Mouse (Mus musculus): Measurements from ENCODE around the gene Vamp4. TPM values are rescaled to one million over a fixed set of nuclear protein-coding genes. Genes with fewer than 3 reads are reported as not detected.

Gene Vamp4
- 35.1 and 35.6 TPM in 2 replicates for polyA plus RNA-seq (2014; fragmentation: Nextera tagmentation; extraction: Ambion mirVana)

DNA sequence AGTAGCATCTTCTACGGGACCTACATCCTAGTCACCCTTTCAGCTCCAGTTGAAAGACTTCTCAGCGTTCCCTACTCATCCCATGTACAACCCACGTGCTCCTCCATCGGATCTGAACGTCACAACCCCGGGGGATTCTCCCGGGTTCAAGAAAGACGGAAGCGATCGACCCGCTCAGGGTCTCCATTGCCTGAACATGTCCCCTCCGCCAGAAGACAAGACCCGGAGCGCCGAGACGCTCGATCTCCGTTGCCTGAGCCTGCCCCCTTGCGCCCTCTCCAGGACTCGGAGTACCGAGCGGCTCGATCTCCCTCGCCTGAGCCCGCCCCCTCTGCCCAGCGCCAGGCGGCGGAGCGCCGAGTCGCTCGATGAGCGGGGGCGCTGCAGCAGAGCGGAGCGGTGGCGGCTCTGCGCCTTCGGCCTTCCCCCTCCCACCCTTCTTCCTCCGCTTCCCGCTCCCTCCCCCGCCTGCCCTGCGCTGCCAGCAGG lies at the start of gene Vamp4:
Vamp4 (plus strand) TSS at position 256 of the 489 bp plus-strand sequence.
- Histone ChIP-seq H3K9me3 (ENCODE audit: control insufficient read depth, low read length) (peaks cover 3% of the 10 kb centered on the region; the same call in 1 of the 2 replicates), H3K9ac (ENCODE audit: low read depth, low read length) (peak within 1 kb of the TSS; percentile 84), H3K27me3 (replicated peaks; ENCODE audit: control insufficient read depth, insufficient read depth, low read length) (no peaks in the 10 kb centered on the region), H3K4me2 (peak within 1 kb of the TSS; percentile 83), H3K4me3 (ENCODE audit: low read depth, low read length) (peak within 1 kb of the TSS; percentile 90), H3K27ac (ENCODE audit: low read depth, low read length) (peak within 1 kb of the TSS; percentile 68), H3K4me1 (replicated peaks; ENCODE audit: control insufficient read depth, insufficient read depth, low read length) (no peaks in the 10 kb centered on the region; the same call in 1 of the 2 replicates), H3K36me3 (ENCODE audit: control insufficient read depth, insufficient read depth, low read length) (peaks cover 11% of the 10 kb centered on the region)
- ATAC-seq (replicated peaks; ENCODE audit: low FRiP score) = peak; percentile 99
- peak; percentile 95 for DNase-seq (ENCODE audit: low spot score)
- 1% methylated on average over 37 of the region's 43 CpGs for WGBS

DNA sequence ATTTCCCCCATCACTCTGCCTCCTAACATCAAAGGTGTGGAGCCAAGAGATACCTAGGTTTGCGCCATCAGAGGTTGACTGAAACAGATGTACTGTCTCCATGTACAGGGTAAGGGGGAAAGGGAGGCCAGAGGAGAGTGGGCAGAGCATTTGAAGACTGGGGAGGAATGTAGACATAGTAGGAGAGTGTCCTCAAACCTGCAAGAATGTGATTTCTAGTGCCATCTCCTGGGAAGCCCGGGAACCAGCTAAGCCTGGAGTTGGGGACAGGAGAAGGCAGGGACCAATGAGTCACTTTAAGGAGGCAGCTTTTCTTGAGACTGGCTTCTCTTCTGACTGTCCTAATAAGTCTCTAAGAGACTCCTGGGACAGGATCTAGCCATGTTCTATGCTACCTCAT lies 40.7 kb upstream of the Vamp4 start:
- no peak overlapping the region for H3K4me2 ChIP-seq
- H3K27me3 ChIP-seq (replicated peaks; ENCODE audit: control insufficient read depth, insufficient read depth, low read length) = no peaks in the 10 kb centered on the region
- no peak for ATAC-seq (replicated peaks; ENCODE audit: low FRiP score)
- DNase-seq (ENCODE audit: low spot score) = no peak
- no peaks in the 10 kb centered on the region for H3K9me3 ChIP-seq (ENCODE audit: control insufficient read depth, low read length)
- peaks cover 13% of the 10 kb centered on the region; the same call in 1 of the 2 replicates for H3K36me3 ChIP-seq (ENCODE audit: control insufficient read depth, insufficient read depth, low read length)
- WGBS = 60% methylated on average over 2 of the region's 2 CpGs
- no peak overlapping the region for H3K27ac ChIP-seq (ENCODE audit: low read depth, low read length)
- no peaks in the 10 kb centered on the region for H3K4me1 ChIP-seq (replicated peaks; ENCODE audit: control insufficient read depth, insufficient read depth, low read length)
- H3K9ac ChIP-seq (ENCODE audit: low read depth, low read length) = no peak overlapping the region
- H3K4me3 ChIP-seq (ENCODE audit: low read depth, low read length) = no peak overlapping the region

DNA sequence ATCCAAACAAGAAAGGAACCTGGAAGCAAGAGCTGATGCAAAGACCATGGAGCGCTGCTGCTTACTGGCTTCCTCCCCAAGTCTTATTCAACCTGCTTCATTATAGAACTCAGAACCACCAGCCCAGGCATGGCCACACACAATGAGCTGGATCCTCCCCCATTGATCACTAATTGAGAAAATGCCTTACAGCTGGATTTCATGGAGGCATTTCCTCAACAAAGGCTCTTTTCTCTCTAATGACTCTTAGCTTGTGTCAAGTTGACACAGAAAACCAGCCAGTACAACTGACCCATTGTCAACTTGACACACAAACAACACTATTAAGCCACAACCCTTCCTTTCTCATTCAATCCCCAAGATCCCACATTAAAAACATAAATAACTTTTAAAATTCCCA lies 39.6 kb upstream of the Vamp4 start:
- no peaks in the 10 kb centered on the region for H3K27me3 ChIP-seq (replicated peaks; ENCODE audit: control insufficient read depth, insufficient read depth, low read length)
- DNase-seq (ENCODE audit: low spot score) (no peak), ATAC-seq (replicated peaks; ENCODE audit: low FRiP score) (no peak)
- no peak overlapping the region for H3K27ac ChIP-seq (ENCODE audit: low read depth, low read length)
- H3K4me1 ChIP-seq (replicated peaks; ENCODE audit: control insufficient read depth, insufficient read depth, low read length) = no peaks in the 10 kb centered on the region
- H3K4me3 ChIP-seq (ENCODE audit: low read depth, low read length) = no peak overlapping the region
- H3K9me3 ChIP-seq (ENCODE audit: control insufficient read depth, low read length) = no peaks in the 10 kb centered on the region
- no peak overlapping the region for H3K4me2 ChIP-seq
- peaks cover 17% of the 10 kb centered on the region for H3K36me3 ChIP-seq (ENCODE audit: control insufficient read depth, insufficient read depth, low read length)
- H3K9ac ChIP-seq (ENCODE audit: low read depth, low read length) = no peak overlapping the region
- WGBS = 87% methylated on average over 1 of the region's 1 CpGs

- Histone ChIP-seq H3K9ac (ENCODE audit: low read depth, low read length) (no peak overlapping the region), H3K4me2 (no peak overlapping the region), H3K4me1 (replicated peaks; ENCODE audit: control insufficient read depth, insufficient read depth, low read length) (no peaks in the 10 kb centered on the region), H3K27ac (ENCODE audit: low read depth, low read length) (no peak overlapping the region), H3K9me3 (ENCODE audit: control insufficient read depth, low read length) (no peaks in the 10 kb centered on the region), H3K27me3 (replicated peaks; ENCODE audit: control insufficient read depth, insufficient read depth, low read length) (no peaks in the 10 kb centered on the region), H3K36me3 (ENCODE audit: control insufficient read depth, insufficient read depth, low read length) (peaks cover 26% of the 10 kb centered on the region), H3K4me3 (ENCODE audit: low read depth, low read length) (no peak overlapping the region)
- no peak for DNase-seq (ENCODE audit: low spot score)
- no peak; the same call in 1 of the 2 replicates for ATAC-seq (replicated peaks; ENCODE audit: low FRiP score)
- WGBS = 71% methylated on average over 4 of the region's 4 CpGs
Measured at GRCm38 (mm10) chr1:162531584-162531983, 38.7 kb upstream of the Vamp4 start.

DNA sequence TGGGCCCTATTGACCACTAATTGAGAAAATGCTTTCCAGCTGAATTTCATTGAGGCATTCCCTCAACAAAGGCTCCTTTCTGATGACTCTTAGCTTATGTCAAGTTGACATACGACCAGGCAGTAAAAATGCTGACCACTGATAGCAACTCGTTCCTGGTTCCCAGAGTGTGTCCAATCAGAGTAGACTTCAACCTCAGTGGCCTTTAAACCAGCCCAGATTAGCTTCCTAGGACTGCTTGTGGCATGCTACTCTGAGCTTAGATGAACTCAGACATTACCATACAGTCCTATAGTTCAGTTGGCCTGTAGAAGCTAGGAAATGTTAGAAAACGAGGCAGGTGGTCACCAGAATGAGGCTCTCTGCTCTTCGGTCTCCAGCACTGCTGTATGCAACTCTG lies 38.0 kb upstream of the Vamp4 start:
- H3K36me3 ChIP-seq (ENCODE audit: control insufficient read depth, insufficient read depth, low read length) = peaks cover 32% of the 10 kb centered on the region
- DNase-seq (ENCODE audit: low spot score) = no peak
- no peaks in the 10 kb centered on the region for H3K9me3 ChIP-seq (ENCODE audit: control insufficient read depth, low read length)

DNA sequence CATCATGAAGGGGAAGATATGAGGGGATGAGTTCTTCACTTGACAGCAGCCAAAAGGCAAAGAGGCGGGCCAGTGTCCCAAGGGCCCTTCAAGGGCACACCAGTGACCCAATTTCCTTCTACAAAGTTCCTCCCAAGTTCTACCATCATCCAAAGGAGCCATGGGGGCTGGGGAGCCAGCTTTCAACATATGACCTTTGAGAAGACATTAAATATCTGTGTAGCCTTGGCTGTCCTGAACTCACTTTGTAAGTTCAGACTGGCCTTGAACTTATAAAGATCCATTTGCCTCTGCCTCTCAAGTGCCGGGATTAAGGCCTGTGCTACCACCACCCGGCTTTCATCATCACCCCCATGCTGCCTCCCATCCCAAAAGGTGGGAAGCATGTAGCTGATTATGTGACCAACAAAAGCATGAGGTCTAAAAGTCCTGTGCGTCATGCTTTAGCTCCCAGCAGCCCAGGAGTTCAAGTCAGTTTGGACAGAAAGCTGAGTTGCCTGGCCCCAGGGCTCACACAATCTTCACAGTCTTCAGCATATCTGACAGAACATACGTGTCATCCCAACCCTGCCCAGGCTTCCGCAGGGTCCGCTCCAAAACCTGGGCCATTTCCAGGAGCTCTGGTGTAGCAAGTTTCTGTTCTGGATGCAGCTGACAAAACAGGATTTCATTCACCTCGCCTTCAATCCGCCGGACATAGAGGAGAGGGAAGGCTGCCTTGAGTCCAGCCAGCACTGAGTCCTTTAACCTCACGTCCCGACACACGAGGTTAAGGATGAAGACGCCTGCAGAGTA lies 36.4 kb upstream of the Vamp4 start:
- peaks cover 34% of the 10 kb centered on the region for H3K36me3 ChIP-seq (ENCODE audit: control insufficient read depth, insufficient read depth, low read length)
- WGBS = 89% methylated on average over 14 of the region's 14 CpGs
- no peak overlapping the region for H3K4me3 ChIP-seq (ENCODE audit: low read depth, low read length)
- no peak for ATAC-seq (replicated peaks; ENCODE audit: low FRiP score)
- no peaks in the 10 kb centered on the region for H3K9me3 ChIP-seq (ENCODE audit: control insufficient read depth, low read length)
- no peak for DNase-seq (ENCODE audit: low spot score)
- H3K4me1 ChIP-seq (replicated peaks; ENCODE audit: control insufficient read depth, insufficient read depth, low read length) = no peaks in the 10 kb centered on the region
- no peak overlapping the region for H3K9ac ChIP-seq (ENCODE audit: low read depth, low read length)
- no peak overlapping the region for H3K27ac ChIP-seq (ENCODE audit: low read depth, low read length)
- H3K4me2 ChIP-seq = no peak overlapping the region
- H3K27me3 ChIP-seq (replicated peaks; ENCODE audit: control insufficient read depth, insufficient read depth, low read length) = no peaks in the 10 kb centered on the region

More for the DNA sequence above, 38.0 kb upstream of the Vamp4 start:
- WGBS = 70% methylated on average over 4 of the region's 4 CpGs
- H3K4me2 ChIP-seq = no peak overlapping the region
- no peaks in the 10 kb centered on the region for H3K4me1 ChIP-seq (replicated peaks; ENCODE audit: control insufficient read depth, insufficient read depth, low read length)
- ATAC-seq (replicated peaks; ENCODE audit: low FRiP score) = 0 out of 2 replicates have a peak, but pooled peaks have one; percentile 8
- H3K27ac ChIP-seq (ENCODE audit: low read depth, low read length) = no peak overlapping the region
- H3K9ac ChIP-seq (ENCODE audit: low read depth, low read length) = no peak overlapping the region
- no peak overlapping the region for H3K4me3 ChIP-seq (ENCODE audit: low read depth, low read length)
- no peaks in the 10 kb centered on the region for H3K27me3 ChIP-seq (replicated peaks; ENCODE audit: control insufficient read depth, insufficient read depth, low read length)

DNA sequence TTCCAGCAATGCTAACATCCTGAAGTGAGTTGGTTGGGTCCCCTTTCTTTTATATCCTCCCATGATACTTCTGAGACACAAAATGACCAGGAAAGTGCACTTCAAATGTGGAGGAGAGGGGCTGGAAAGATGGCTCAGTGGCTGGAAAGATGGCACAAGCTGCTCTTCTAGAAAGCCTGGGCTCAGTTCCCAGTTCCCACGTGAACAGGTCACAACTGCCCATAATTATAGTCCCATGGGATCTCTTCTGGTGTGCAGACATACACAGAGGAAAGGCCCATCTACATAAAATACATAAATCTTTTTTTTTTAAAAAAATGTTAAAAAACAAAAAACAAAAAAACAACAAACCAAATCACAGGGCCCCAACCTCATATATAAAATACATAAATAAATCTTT lies 27.1 kb upstream of the Vamp4 start:
- Histone ChIP-seq H3K4me2 (no peak overlapping the region), H3K9me3 (ENCODE audit: control insufficient read depth, low read length) (no peaks in the 10 kb centered on the region), H3K4me3 (ENCODE audit: low read depth, low read length) (no peak overlapping the region), H3K36me3 (ENCODE audit: control insufficient read depth, insufficient read depth, low read length) (peaks cover 39% of the 10 kb centered on the region), H3K9ac (ENCODE audit: low read depth, low read length) (no peak overlapping the region), H3K4me1 (replicated peaks; ENCODE audit: control insufficient read depth, insufficient read depth, low read length) (no peaks in the 10 kb centered on the region; the same call in none of the 2 replicates), H3K27me3 (replicated peaks; ENCODE audit: control insufficient read depth, insufficient read depth, low read length) (no peaks in the 10 kb centered on the region), H3K27ac (ENCODE audit: low read depth, low read length) (no peak overlapping the region)
- DNase-seq (ENCODE audit: low spot score) (no peak), ATAC-seq (replicated peaks; ENCODE audit: low FRiP score) (no peak)
- WGBS = 93% methylated on average over 1 of the region's 1 CpGs

GRCm38 (mm10) chr1:162547607-162548006 lies 22.7 kb upstream of the Vamp4 start:
- DNase-seq (ENCODE audit: low spot score) = no peak
- peak overlapping the region; percentile 79 for H3K4me2 ChIP-seq
- ATAC-seq (replicated peaks; ENCODE audit: low FRiP score) = no peak; the same call in 1 of the 2 replicates
- peaks cover 26% of the 10 kb centered on the region for H3K36me3 ChIP-seq (ENCODE audit: control insufficient read depth, insufficient read depth, low read length)
- peak overlapping the region; percentile 83 for H3K4me3 ChIP-seq (ENCODE audit: low read depth, low read length)
- no peaks in the 10 kb centered on the region for H3K9me3 ChIP-seq (ENCODE audit: control insufficient read depth, low read length)
- H3K27me3 ChIP-seq (replicated peaks; ENCODE audit: control insufficient read depth, insufficient read depth, low read length) = no peaks in the 10 kb centered on the region
- peaks cover 2% of the 10 kb centered on the region for H3K4me1 ChIP-seq (replicated peaks; ENCODE audit: control insufficient read depth, insufficient read depth, low read length)
- peak overlapping the region; percentile 85 for H3K9ac ChIP-seq (ENCODE audit: low read depth, low read length)
- no peak overlapping the region for H3K27ac ChIP-seq (ENCODE audit: low read depth, low read length)
- WGBS = 7% methylated on average over 10 of the region's 10 CpGs

Measured in liver, embryonic 11.5 days (tissue).